Mouse (Mus musculus) embryo, embryonic 11.5 days (tissue): ENCODE results near the gene Tomm20l.
"Not testable (repeated sequence)": the region's sequence is repeated elsewhere in the genome, so short reads cannot be mapped to it uniquely, and the experiment has no call there.

Experiments used
- DNase-seq: peaks from one replicate; pipeline ENCODE4 v3.0.0-alpha.2; 2012; ENCODE audit warnings: low read depth, low spot score

Gene Tomm20l

GRCm38 (mm10) chr12:71111331-71111730 is at the start of gene Tomm20l:
Gene Tomm20l (plus strand): TSS chr12:71111428.
- DNase-seq: no peak

DNA sequence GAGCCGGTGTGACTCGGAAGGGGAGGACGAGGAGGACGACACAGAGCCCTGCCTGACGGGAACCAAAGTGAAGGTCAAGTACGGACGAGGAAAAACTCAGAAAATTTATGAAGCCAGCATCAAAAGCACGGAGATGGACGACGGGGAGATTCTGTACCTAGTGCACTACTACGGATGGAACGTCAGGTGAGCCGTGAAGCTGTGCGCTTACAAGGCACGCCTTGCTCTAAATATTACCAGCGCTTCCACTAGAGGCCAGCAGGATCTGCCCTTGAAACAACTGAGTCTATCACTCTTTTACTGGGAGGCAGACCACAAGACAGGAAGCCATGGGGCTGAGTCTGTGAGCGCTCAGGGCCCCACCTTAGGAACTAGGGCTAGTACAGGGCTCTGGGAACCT is 41.4 kb upstream of the Tomm20l start:
- no peak for DNase-seq

DNA sequence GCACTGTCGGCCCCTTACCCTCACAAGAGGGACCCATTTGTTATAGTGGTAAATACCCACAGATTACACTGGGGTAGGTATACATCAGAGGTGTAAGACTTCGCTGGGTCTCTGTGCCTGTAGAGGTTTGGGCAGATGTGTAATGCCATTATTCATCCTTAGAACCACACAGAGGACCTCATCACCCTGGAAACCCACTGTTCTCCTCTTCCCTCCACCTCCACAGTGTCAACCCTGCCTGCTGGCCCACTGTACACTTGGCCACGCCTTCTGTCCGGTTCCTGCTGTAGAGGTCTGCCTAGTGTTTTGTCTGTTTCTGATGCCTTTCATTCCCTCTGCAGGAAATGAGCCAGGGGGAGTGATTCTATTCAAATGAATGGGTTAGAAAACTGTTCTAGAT is 39.2 kb upstream of the Tomm20l start:
- DNase-seq: no peak

DNA sequence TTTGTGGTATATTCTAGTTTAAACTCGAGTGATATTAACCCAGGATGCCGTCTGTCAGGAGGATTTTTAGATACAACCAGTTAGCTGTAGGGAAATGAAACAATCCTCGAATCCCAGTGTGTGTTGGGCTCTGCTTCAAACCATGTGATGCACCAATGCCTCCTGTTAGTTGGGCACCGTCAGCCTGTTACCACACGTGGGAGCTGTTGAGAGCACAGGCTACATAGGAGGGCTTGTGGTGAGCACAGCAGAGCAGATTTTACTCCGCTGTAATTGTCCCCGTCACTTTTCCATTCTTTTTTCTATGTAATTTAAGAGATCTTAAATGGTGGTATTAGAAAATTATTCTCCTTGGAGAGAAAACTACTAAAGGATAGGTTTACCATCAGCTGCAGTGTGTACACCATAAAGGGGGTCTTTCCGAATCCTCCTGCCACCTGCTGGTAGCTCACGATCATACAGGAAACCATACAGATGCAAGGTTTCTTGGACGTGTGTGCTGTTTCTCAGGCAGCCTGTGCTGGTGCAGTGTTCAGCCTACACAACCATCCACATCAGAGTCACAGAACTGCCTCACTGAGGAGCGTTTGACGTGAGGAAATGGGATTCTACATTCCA is 38.0 kb upstream of the Tomm20l start:
- DNase-seq: peak; percentile 23

- no peak for DNase-seq
Measured at GRCm38 (mm10) chr12:71086331-71086730, 24.9 kb upstream of the Tomm20l start.

DNA sequence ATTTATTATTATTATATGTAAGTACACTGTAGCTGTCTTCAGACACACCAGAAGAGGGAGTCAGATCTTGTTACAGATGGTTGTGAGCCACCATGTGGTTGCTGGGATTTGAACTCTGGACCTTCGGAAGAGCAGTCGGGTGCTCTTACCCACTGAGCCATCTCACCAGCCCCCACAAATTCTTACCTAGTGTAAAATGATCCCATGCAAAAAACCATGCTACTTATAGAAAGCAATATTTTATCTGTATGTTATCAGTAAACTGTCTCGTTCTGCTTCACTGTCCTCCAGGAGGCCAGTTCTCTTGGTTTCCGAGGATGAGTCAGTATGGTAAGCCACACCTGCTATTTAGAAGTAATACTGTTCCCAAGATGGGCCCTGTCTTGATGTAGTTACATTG is 7.0 kb upstream of the Tomm20l start:
- DNase-seq: not testable (repeated sequence)

GRCm38 (mm10) chr12:71107216-71107771 is 3.9 kb upstream of the Tomm20l start:
- DNase-seq: no peak

- no peak for DNase-seq
Measured at GRCm38 (mm10) chr12:71113074-71113473, 1.8 kb downstream of the Tomm20l start.

DNA sequence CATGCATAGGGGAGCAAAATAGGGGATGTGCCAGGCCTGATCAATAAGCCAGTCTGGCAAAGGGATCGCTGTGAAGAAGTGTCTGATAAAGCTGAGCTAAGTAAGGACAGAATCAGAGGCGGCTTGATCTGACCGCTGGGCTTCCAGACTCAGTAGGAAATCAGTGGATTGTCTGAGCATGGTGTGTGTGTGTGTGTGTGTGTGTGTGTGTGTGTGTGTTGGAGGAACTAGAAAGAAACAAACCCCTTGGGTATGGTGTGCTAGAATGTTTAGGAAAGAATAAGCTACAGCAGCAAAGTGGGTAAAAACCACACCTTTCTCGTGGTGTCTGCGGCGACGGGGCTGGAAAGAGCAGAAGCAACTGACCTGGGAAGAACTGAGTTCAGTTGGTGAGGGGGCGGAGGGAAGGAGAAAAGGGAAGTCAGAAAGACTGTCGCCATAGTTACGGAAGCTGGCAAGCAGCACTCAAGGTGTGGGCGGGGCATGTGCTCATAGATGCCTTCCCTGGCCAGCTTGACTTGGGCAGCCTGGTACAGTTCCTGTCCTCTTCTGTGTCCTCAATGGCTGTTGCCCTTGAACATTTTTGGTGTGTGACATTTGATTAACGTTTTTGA is 2.6 kb downstream of the Tomm20l start:
- DNase-seq: no peak

GRCm38 (mm10) chr12:71116411-71116810 is 5.2 kb downstream of the Tomm20l start:
- DNase-seq: no peak

- no peak for DNase-seq
Measured at GRCm38 (mm10) chr12:71122731-71123130, 11.5 kb downstream of the Tomm20l start.

DNA sequence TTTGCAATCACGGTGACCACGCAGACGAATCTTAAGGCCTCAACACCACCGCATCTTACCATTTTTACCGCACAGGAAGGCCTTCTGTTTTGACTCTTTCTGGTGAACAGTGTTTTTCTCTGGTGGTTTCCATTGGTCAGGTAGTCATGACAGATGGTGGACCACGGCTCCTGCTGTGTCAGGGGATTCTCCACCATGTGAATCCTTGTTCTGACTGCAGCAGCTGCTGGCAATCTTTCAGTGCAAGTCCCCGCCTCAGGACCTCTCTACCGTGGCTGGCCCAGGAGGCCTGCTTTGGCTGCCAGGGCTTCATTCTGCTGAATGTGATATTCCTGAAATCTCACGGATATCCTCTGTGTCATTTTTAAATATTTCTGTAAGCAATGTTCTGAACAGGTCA is 12.1 kb downstream of the Tomm20l start:
- DNase-seq: no peak

DNA sequence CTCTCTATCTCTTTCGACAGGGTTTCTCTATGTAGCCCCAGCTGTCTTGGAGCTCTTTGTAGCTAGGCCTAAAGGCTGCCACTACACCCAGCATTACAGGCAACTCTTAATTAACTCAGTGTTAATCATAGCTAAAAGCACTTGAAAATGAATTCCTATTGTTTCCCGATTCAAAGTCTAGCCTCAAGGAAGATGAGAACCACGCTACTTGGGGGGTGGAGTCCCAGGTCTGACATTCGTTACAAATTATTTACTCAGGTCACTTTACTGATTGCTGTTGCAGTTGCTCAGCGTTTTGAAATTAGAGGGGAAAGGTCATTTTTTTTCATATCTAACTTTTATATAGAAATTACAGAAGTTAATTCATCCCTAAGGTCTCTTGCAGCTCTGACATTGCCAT is 24.4 kb downstream of the Tomm20l start:
- DNase-seq: no peak

DNA sequence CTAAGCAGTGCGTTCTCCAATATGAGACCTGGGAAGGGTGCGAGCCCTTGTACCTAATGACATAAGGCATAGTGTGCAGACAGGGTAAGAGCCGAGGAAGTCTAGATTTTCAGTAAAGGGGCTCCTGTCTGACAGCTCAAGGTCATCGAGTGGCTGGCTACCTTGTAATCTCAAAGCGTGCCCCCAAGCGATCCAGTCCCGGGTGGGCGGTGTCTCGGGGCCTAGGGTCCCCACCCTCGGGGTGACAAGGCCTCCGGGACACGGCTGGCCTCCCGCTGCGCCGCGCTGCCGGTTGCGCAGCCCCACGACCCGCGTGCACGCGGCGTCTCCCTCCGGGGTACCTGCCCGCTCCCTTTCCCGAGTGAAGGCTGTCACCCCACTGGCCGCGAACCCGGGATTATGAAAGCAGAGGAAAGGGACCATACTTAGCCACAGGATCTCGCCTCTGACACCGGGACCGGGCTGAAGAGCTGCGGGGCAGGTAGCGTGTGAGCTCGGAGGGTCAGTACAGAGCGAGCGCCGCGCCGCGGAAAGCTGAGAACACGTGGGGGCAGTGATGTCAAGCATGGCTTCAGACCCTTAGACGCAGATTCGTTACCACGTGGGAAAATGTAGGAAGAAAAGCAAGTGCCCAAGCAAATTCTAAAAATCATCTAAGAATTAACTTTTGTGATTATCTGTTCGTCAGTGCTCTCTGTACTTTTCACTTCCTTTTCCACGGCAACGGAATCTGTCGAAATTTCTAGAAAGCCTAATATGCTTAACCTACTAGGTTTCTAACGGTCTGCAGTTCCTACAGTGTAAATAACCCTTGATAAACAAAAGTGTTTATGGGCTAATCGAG is 25.1 kb downstream of the Tomm20l start, which contains the start of the genes Timm9 and 2700049A03Rik:
TSS of gene Timm9 (minus strand) at position 555 of the 844 bp plus-strand sequence.
TSS of gene 2700049A03Rik (plus strand) at position 719 of the 844 bp plus-strand sequence.
- DNase-seq: peak; percentile 70

DNA sequence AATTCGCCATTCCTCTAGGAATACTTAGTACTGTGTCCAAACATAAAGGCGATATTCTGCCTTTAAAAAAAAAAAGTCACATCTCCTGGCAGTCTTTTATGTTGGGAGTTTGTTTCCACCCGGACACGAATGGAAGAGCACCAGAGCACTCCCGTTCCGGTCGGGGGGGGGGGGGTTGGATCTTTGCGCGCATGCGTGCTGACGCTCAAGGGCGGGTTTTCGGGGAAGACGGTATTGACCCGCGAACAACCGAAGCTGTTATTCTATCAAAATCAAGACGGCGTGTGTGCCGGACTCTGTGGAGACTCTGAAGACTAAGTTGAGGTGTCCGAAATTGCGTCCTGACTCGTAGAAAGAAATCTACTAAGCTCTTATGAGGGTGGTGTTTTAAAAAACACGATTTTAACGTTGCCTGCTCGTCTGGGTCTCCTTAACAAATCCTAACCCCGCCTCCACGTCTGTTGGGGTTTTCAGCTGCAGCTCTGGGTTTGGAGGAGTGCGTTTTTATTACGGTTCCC is 25.8 kb downstream of the Tomm20l start:
- peak; percentile 92 for DNase-seq

GRCm38 (mm10) chr12:71137686-71138085 is 26.5 kb downstream of the Tomm20l start:
- no peak for DNase-seq

DNA sequence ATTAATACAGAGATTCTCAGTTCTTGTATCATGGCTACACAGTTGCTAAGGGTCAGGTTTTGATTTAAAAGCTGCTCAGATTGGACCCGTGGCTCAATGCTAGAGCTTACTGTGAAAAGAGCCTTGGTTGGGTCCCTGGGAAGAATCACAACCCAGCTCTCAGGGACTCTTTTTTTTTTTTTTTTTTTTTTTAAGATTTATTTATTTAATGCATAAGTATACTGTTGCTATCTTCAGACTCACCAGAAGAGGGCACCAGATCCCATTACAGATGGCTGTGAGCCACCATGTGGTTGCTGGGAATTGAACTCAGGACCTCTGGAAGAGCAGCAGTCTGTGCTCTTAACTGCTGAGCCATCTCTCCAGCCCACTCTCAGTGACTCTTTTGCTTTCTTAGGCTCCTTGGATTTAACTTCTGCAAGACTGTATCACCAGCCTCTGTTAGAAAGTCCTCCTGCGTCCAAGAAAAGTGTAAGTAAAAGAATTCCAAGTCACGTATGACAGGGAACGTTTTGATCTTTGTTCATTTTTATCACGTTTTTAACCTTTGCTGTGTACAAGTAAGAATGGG is 28.1 kb downstream of the Tomm20l start:
- no peak for DNase-seq

DNA sequence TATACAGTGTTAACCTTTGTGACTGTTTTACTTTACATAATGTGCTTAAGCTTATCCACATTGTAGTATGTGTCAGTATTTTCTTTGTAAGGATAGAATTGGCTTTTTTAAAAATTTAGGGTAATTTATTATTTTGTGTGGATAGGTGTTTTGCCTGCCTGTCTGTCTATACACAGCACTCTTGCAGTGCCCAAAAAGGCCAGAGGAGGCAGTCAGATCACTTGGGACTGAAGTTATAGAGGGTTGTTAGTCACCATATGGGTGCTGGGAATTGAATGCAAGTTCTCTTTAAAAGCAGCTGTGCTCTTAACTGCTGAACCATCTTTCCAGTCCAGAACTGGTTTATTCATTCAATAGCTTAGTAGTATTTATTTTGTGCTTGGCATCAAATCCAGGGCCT is 30.0 kb downstream of the Tomm20l start:
- DNase-seq: no peak

- DNase-seq: peak; percentile 20
Measured at GRCm38 (mm10) chr12:71147641-71148040, 36.4 kb downstream of the Tomm20l start.

DNA sequence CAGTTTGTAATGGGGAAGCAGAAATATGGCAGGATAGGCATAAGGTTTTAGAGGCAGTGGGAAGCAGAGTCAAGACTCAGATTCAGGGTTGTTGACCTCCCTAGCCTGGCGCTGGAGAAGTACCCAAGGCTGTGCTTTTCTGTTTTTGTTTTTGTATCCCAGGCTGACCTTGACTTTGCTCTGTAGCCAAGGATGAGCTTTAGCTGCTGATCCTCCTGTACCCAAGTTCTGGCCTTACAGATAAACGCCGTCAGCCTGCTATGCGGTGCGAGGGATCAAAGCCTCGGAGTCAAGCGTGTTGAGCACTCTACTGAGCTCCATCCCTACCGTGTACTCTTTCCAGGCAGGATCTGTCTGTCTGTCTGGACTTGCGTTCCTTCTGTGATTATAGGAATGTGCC is 37.6 kb downstream of the Tomm20l start:
- DNase-seq: no peak

DNA sequence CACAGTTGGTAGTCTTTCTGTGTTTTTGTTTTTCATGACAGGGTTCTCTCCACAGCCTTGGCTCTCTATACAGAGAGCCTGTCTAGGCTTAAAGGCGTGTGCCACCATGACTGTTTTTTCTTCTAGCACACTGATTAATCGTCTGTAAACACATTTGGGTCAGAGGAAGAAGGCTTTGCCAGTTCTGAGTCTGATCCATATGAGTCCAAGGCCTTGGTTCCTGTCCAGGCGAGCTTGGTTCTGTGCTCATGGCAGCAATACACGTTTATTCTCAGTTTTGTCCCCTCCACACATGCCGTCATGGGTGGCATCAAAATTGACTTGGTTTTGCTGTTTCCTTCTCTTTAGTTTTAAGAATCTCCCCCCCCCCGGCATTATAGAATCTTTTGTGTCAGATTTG is 38.2 kb downstream of the Tomm20l start:
- no peak for DNase-seq

DNA sequence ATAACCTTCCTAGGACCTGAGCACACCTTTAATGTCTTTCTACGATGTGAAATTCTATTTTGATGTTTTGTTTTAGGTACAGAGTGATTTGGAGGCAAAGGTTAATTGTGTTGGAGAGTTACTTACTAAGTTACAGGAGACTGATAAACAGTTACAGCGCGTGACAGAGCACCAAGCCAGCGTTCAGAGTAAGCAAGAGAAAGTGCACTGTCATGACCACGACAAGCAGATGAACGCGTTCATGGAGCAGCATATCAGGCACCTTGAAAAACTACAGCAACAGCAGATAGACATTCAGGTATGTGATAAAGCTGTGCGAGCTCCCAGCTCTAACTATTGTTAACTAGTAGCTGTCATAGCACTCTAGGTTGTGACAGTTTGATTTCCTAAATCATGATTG is 38.9 kb downstream of the Tomm20l start:
- no peak for DNase-seq
